Mouse (Mus musculus) cerebellum, adult 2 months (tissue): ENCODE results near the gene Slc22a1. TPM values are rescaled to one million over a fixed set of nuclear protein-coding genes. Genes with fewer than 3 reads are reported as not detected.

Experiments used
- DNase-seq, 2 experiments: peaks; one replicate each; pipeline ENCODE4 v3.0.0; 2021
- H3K27ac ChIP-seq: fragments of 200-500 bp; 2 replicates; pipeline ENCODE4 v1.5.1; 2012; ENCODE audit warnings: low read length, control low read depth, inconsistent platforms; ENCODE audit not compliant: insufficient read depth
- H3K27me3 ChIP-seq: fragments of 200-500 bp; 2 replicates; pipeline ENCODE4 v1.6.1; 2012; ENCODE audit warnings: inconsistent platforms, mild to moderate bottlenecking, low read length, moderate library complexity; ENCODE audit not compliant: control insufficient read depth, insufficient read depth
- H3K4me1 ChIP-seq: fragments of 200-500 bp; 2 replicates; pipeline ENCODE4 v1.6.1; 2011; ENCODE audit warnings: low read length; ENCODE audit not compliant: control insufficient read depth, insufficient read depth
- H3K4me3 ChIP-seq: fragments of 200-500 bp; replicated peaks from 2 replicates; pipeline ENCODE3; 2011; ENCODE audit warnings: mild to moderate bottlenecking, low read depth, low read length, control low read depth; ENCODE audit not compliant: insufficient read depth
- CTCF ChIP-seq: fragments of 200-500 bp; IDR thresholded peaks from 2 replicates; pipeline ENCODE4 v1.5.1; 2011; ENCODE audit warnings: low read depth, mild to moderate bottlenecking, control low read depth, low read length, moderate library complexity, borderline replicate concordance; ENCODE audit not compliant: insufficient read depth
- POLR2A ChIP-seq: fragments of 200-500 bp; IDR thresholded peaks from 2 replicates; pipeline ENCODE4 v1.6.1; 2011; ENCODE audit warnings: low read length, control low read depth, borderline replicate concordance; ENCODE audit not compliant: insufficient read depth
- WGBS: fragments of 180-500 bp; shearing (Covaris S2); methylation state at CpG from one replicate; pipeline ENCODE4 v1.1.7; 2018; 5-methylcytosine and 5-hydroxymethylcytosine counted together
- polyA plus RNA-seq: library from polyadenylated mRNA; depleted of rRNA; stranded (reverse); fragments of >200 nt; gene quantifications from 2 replicates; pipeline ENCODE4 v1.2.3, GENCODE M21; 2012

The Slc22a1 gene
- polyA plus RNA-seq, 1 experiment = 0.46 TPM

GRCm38 (mm10) chr17:12641087-12641486 lies 34.5 kb downstream of the Slc22a1 start:
- Histone ChIP-seq H3K27ac (no peak overlapping the region), H3K27me3 (no peaks in the 10 kb centered on the region)
- 66% methylated on average over 4 of the region's 4 CpGs for WGBS

DNA sequence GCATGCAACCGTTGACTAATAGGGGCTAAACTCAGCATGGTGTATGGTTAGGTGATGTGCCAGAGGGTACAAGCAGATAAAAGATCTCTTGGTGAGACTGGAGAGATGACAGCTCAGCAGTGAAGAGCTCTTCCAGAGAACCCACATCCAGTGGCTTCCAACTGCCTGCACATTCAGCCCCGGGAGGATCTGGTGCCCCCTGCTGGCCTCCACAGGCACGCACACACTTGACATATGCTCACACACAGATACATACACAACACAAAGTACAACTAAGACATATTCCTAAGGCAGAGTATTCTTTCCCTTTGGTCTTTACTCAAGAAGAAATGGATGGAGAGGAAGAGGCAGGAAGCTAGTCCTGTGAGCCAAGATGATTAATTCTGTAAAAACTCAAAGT lies 36.0 kb downstream of the Slc22a1 start:
- DNase-seq = no peak
- Histone ChIP-seq H3K27me3 (no peaks in the 10 kb centered on the region), H3K4me3 (no peak overlapping the region), H3K27ac (no peak overlapping the region), H3K4me1 (no peaks in the 10 kb centered on the region)
- TF ChIP-seq POLR2A = no peak
- no peak for TF ChIP-seq CTCF
- WGBS = 89% methylated on average over 3 of the region's 3 CpGs

More at GRCm38 (mm10) chr17:12641087-12641486, 34.5 kb downstream of the Slc22a1 start:
- Histone ChIP-seq H3K4me1 (no peaks in the 10 kb centered on the region), H3K4me3 (no peak overlapping the region)
- TF ChIP-seq CTCF (no peak), POLR2A (no peak)
- DNase-seq = no peak

GRCm38 (mm10) chr17:12634814-12635213 lies 40.8 kb downstream of the Slc22a1 start:
- no peaks in the 10 kb centered on the region for H3K4me1 ChIP-seq
- H3K27ac ChIP-seq = no peak overlapping the region
- no peak for DNase-seq
- 42% methylated on average over 4 of the region's 4 CpGs for WGBS
- no peaks in the 10 kb centered on the region for H3K27me3 ChIP-seq
- no peak overlapping the region for H3K4me3 ChIP-seq
- no peak for TF ChIP-seq POLR2A
- no peak for TF ChIP-seq CTCF

DNA sequence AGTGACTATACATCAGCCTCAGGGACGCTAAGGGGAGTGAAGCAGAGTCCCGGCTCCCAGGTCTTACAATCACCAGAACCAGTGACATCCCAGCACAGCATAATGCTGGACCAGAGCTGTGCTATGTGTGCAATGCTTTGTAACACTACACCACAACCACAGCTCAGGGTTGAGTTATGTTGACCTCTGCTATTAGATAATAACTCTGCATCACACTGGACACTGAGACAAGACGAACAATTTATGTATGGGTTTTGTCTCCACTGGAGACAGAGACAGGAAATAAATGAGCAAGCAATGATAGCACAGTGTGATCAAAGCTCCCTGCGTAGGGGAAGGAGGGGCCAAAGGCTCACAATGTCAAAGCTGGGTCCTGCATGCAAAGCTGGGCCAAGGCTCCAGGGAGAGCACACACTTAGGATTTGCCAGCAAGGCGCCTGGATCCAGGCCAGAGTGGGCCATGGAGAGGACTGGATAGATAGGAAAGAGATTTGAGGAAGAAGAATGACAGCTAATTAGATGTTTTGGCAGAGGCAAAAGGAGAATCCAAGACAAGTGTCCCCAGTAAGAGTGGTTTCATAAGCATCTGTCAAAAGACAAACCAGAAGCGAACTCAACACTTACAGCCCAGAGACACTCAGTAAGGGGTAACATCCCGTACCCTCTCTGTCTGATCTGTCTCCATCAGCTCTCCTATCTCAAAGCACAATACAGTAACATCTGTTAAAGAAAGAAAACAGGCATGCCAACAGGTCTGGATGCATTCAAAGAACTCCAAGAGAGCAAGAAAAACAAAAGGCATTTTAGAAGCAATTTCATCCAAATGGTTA lies 43.6 kb downstream of the Slc22a1 start:
- WGBS = 36% methylated on average over 7 of the region's 7 CpGs
- DNase-seq = no peak
- Histone ChIP-seq H3K27ac (no peak overlapping the region), H3K4me3 (no peak overlapping the region), H3K4me1 (no peaks in the 10 kb centered on the region), H3K27me3 (no peaks in the 10 kb centered on the region)
- no peak for TF ChIP-seq CTCF
- TF ChIP-seq POLR2A = no peak

DNA sequence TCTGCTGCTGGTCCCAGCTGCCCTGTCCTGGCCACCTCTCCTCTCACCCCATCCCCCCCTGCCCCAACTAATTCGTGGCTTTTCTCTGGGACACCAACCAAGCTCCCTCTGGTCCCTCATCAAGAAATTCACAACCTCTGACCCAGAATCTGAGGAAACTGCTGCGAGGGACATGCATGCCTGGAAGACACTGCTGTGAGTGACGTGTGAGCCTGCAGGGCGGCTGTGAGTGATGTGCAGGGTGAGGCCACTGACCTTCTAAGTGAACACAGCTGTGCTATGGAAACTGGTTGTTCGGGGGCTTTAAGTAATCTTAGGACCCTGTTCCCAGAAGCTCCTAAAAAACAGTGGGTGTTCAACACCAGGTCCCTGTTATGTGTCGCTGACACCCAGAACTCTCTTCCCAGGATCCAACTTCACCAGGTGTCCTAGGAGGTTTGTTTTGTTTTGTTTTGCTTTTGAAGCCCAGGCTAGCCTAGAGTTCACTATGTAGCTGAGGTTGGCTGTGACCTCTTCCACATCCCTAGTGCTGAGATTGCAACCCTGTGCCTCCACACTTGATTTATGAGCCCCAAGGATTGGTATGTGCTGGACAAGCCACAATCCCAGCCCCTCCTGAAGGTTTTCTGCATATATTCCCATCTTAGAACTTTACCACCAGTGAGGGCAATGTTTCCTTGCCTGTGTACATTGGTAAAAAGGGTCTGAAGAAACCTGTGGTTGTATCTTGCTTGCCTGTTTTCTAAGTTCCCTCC lies 44.5 kb downstream of the Slc22a1 start:
- H3K27ac ChIP-seq = no peak overlapping the region
- no peak overlapping the region for H3K4me3 ChIP-seq
- no peak for TF ChIP-seq POLR2A
- TF ChIP-seq CTCF = no peak
- H3K4me1 ChIP-seq = no peaks in the 10 kb centered on the region
- DNase-seq = no peak
- 57% methylated on average over 6 of the region's 6 CpGs for WGBS
- H3K27me3 ChIP-seq = no peaks in the 10 kb centered on the region

DNA sequence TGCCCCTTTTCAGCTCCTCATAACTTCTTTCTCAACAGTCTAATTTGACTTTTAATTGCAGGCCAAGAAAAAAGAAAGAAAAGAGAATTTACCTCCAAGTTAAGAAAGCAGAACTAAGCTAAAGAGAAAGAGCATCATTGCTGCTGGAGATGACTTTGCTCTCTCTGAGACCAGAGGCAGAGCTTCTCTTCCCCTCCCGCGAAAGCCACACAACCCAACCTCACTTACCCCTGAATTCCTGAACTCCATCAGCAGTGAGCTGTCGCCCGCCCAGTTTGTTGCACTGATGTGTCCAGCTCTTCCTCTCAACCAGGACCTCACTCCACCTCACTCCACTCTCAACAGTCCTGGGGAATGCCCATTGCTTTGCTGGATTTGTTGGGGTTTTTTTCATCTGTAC lies 47.6 kb downstream of the Slc22a1 start:
- DNase-seq = no peak
- no peak for TF ChIP-seq CTCF
- no peak for TF ChIP-seq POLR2A
- H3K27me3 ChIP-seq = no peaks in the 10 kb centered on the region
- H3K4me3 ChIP-seq = no peak overlapping the region
- H3K27ac ChIP-seq = no peak overlapping the region
- 91% methylated on average over 4 of the region's 4 CpGs for WGBS
- H3K4me1 ChIP-seq = no peaks in the 10 kb centered on the region

DNA sequence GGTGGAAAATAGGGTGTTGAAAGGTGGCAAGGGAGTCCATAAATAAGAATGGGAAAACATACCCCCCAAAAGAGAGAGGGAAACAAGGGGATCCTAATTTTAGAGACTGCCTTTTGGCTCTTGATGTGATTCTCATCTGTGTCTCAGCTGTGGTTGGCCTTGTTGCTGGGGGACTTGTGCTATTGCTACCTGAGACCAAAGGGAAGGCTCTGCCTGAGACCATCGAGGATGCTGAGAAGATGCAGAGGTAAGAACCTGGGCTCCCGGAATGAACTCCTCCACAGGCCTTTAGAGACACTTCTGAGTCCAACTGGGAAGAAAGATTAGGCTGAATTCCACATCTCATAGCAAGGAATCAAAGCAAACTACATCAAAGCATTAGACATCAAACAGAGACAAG lies 56.0 kb downstream of the Slc22a1 start:
- H3K27ac ChIP-seq = no peak overlapping the region
- H3K4me1 ChIP-seq = no peaks in the 10 kb centered on the region
- TF ChIP-seq POLR2A = no peak
- no peak for TF ChIP-seq CTCF
- WGBS = 80% methylated on average over 2 of the region's 2 CpGs
- DNase-seq = no peak
- H3K27me3 ChIP-seq = no peaks in the 10 kb centered on the region
- H3K4me3 ChIP-seq = no peak overlapping the region

GRCm38 (mm10) chr17:12615429-12615828 lies 60.2 kb downstream of the Slc22a1 start:
- Histone ChIP-seq H3K27ac (no peak overlapping the region), H3K4me3 (no peak overlapping the region), H3K4me1 (no peaks in the 10 kb centered on the region), H3K27me3 (no peaks in the 10 kb centered on the region)
- DNase-seq = no peak
- WGBS = 67% methylated on average over 4 of the region's 4 CpGs
- TF ChIP-seq POLR2A (no peak), CTCF (no peak)
